Mouse (Mus musculus) thymus, postnatal 10 days (tissue): Measurements from ENCODE around the gene Igsf11.

Source experiments
- DNase-seq, 2 experiments: peaks; one replicate each; pipeline ENCODE4 v3.0.0; 2021; ENCODE audit warnings: low spot score in 2 of 2

The Igsf11 gene

DNA sequence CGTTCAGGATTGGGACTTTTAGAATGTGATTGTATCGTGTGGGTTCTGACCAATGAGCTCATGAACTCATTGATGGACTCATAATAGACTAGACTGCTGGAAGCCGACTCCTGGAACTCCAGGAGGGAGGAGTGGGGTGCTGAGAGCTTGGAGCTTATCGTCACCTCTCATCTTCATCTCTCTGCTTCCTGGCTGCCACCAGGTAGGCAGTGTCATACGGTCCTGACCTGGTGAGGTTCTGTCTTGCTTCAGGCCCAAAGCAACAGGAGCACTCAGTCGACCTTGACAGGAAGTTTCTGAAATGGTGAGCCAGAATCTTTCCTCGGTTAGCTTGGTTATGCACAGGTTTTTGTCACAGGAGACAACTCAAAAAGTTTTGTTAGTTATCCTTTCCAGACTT, at the start of gene Igsf11:
TSS of gene Igsf11 (plus strand) at position 301 of the 400 bp plus-strand sequence.
- no peak for DNase-seq

DNA sequence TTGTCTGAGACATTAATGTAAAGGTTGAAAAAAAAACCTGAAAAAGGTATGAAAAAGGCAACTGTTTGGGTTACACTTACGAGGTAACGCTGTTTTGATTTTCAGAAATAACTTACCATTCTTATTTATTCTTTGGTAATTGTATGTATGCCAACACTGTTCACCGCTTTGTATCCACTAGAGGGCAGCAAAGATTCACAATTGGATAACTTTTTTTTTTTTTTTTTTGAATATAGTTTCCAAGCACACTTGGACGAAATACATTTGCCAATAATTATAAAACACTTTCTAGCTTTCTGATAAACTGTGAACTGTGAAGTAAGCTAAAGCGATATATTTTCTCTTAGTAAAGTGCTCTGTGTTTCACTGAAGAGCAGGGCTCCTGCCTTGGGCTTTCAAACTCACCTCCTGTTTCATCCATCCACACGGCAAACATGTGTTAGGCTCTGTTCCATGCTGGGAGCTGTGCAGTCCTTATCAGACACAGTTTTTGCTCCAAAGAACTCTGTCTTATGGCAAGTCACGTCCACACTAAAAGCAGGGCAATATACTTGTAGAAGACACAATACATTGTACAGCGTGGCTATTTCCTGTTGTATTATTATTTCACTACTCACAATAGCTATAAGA, 34.2 kb upstream of the Igsf11 start:
- peak in 1 of 2 experiments; percentile 23 for DNase-seq

DNA sequence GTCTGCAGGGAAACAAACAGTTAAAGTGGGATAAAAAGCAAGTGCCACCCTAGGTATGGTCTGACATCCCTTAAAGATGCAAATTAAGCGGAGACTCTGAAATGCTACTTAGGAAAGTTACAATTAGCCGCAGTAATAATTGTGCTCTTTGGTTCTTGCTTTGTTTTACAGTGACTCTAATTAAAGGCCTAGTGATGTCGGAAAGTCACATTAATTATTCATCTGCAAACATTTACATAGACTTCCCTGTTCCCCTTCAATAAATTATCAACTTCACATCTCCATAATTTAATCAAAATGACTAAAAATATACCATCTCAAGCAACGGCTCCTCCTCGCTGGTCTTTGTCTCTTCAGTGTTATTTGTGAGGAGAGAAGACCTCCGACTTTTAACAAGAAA, 31.9 kb upstream of the Igsf11 start:
- DNase-seq: no peak

DNA sequence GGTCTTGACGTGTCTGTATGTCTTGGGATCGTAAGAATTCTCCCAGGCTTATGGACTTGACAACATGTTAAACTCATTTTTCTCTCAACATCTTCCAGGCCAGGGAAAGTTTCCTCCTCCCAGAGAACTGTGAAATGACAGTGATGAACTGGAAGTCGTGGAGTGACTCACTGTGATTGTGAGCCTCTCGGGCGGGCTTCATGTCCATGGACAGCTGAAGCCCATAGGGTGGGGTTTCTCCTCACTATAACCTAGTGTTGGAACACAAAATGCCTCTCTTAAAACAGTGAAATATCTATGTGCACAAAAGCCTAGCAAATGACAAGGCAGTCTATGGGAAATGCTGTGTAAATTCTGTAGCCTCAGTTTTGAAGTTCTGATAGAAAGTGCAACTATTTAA, 28.1 kb upstream of the Igsf11 start:
- no peak for DNase-seq

DNA sequence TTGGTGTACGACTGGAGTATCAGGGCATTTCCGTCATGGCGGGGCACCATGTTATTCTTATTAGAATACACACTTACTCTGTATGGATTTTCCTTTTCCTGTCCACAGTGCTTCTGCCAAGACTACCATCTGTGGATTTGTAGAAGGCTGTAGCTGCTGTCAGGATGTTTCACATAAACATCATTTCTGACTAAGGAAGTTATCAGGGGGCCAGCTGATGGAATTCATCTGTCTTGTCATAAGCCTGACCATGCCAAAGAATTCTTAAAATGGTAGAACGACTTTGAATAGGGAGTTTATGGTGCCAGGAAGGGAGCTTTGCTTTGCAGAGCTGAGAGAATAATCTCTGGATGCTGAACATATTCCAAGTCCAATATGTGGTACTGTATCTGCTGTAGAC, 19.2 kb upstream of the Igsf11 start:
- no peak for DNase-seq

DNA sequence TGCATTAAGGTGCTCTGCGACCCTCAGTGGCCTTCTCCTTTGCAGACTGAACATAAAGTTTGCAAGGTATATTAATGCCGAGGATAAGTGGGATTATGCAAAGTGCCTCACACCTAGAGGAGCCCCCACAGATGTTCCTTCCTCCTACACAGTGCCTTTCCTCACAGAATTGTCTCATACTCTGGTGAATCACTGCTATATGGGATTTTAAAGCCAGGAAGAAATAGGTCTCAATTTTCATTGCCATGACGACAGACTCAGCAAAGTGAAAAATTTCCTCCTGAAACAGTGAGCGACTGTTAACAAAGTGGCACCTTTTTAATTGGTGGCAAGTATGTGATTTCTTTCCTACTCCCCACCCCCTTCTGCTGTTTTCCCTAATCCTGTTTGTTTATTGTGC, 18.0 kb upstream of the Igsf11 start:
- no peak for DNase-seq

DNA sequence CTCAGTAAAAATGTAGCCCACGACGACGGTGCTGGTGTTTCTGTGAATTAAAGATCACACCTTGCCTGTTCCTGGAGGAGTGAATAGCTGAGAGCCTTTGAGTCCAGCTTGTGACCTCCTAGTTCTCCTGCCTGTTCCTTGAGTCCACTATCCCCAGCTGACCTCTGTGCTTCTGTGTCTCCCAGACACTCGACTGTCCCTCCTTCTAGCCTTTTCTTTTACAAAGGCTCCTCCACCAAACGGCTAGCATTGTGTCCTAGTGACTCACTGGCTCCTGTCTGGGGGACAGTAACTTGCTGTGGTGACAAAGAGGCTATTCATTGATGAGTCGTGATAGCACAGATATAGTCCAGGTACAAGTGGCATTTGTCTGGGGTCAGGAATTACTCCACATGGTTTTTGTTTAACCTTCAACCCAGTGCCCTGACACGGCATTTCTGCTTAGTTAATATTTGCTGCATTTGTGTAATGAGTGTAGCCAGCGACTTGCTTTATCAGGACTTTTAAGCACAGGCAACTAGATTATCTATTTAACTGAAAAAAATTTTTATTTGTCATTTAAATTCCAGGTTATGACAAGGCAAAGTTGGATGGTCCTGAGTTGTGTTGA, 6.5 kb downstream of the Igsf11 start:
- DNase-seq: no peak

DNA sequence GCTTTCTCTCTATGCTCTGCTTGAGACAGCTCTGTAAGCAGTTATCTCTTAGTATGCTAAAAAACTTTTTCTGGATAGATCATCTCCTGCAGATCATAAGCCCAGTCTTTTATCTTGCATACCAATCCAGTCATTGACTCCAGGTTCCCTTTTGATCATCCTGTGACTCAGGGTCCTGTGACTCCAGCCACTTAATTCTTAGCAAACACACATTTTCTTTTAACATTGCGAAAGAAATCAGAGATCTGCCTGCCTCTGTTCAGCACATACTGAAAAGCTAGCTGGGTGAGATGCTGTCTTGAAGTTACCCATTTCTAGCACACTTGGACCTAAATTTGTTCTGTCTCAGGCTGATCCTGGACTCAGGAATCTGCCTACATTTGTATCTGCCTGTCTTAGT, 7.6 kb downstream of the Igsf11 start:
- no peak for DNase-seq

DNA sequence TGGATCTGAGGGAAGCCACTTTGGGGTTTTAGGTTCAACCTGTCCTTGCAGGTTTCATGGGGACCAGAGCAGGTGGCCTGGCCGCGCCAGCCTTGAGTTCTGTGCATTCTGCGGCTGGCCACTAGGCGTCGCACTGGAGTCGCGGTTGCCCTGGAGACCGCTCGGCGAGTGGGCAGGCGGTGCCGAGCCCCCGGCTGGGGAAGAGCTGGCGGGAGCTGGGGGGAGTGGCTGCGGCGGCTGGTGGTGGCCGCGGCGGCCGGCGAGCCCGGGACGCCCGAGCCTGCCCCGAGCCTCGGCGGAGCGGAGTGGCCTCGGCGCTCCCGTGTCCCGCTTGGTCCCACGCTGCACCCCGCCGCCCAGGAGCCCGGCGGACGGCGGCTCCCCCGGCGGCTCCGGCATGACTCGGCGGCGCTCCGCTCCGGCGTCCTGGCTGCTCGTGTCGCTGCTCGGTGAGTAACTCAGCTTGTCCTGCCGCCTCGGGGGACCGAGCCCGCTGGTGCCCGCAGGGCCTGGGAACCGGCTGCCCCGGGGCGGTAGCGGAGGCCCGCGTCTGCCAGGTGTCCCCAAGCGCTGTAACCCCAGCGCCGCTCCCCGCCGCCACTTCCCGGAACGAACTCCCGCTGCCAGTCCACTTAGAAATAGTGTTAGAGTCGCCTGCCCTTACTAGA, 9.8 kb downstream of the Igsf11 start:
- DNase-seq: peak; percentile 60 to 89

DNA sequence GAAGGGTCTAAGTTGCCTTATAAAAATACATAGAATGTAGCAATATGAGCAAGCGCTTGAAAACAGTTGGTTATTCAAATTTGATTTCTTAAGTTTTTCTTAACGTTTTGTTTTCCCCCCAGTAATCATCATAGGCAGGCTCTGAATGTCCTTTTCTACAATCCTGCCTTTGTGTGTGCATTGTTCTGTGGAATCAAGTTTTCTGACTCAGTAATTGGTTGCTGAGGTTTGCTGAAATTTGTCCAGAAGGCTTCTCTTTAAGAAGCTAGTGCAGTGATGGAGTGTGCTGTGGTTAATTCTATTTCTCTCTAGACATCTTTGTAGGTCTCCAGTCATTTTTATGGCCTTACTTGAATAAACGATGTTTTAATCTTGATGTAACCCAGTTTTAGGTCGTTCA, 10.5 kb downstream of the Igsf11 start:
- no peak for DNase-seq

DNA sequence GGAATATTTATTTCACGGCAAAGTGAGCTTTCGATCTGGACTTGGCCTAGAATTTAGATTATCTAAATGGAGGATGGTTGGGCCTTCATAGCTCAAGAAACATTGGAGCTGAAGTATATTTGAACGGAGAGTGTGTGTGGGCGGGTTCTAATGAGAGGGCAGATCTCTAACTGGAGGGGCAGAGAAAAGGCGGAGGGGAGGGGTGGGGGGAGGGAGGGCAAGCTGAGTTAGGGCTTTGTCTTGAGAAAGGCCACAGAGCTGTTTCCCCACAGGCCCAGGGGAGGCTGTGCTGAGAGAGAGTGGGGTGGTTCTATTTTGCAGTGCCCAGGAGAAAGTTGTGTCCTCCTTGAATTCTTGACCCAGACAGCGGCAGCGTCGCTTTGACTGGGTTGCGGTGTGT, 11.7 kb downstream of the Igsf11 start:
- no peak for DNase-seq

DNA sequence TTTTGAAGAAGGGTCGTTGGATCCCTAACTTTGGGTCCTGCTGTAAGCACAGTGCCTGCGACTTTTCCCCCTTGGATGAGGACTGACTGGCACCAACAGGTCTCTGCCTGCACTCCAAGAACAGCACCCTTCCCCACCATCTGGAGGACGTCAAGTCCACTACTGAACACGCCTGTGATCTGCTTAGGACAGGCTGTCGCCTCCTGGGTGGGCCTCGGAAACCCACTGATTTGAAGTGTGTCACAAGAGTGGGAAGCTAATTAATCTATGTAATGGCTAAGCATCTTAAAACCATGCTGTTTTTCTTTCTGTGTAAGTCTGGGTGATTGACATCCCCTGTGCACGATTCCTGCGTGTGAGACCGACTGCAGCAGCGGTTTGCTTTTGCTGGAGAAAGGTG, 13.4 kb downstream of the Igsf11 start:
- no peak for DNase-seq

DNA sequence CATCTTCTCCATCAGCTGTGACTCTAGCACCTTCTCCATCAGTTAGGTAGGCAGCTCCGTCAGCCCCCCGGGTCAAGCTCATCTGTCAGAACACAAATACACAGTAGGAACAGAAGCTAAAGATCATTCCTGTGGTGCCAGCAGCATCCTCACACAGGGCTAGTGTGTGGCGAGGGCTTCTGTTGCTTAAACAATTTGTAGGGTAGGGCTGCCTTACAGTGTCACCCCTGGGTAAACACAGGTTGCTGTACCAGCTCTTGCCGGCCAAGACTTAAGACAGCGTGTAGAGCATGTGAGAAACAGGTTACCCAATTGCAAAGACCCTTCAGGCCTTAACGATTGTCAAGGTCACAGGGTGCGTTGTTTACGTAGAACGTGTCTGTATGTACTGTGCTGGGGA, 15.8 kb downstream of the Igsf11 start:
- DNase-seq: no peak

DNA sequence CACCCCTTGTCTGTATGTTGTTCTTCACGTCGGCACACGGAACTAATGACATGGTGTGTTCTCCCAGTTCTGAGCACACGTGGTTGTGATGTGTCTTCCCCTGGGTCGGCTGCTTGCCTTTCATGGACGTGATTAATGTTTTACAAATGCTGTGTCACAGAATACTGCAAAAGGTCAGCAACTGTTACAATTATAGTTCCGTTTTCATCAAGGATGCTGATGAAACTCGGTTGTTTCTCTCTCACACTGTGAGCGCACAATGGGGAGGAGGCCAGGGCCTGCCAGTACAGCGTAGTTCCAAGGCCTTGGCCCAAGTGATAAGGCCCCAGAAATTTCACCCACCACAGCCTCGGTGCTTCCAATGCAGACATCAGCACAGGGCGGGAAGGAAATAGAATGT, 17.0 kb downstream of the Igsf11 start:
- no peak for DNase-seq

DNA sequence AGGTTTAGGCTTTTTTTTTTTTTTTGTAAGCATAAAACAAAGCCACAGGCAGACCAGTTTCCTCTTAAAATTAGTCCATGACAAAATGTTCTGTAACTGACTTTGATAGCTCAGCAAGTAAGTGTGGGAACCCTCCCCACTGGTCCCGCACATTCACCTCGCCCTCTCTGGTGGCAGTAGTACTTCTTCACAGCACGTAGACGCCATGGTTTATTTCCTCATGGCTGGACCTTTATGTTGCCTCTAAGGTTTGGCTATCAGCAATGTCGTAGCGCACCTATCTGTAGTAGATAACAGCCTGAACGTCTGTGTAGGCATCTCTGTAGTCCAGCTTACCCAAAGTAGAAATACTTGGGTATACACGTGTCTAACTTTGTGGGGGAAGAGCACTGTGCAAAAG, 17.6 kb downstream of the Igsf11 start:
- DNase-seq: no peak

DNA sequence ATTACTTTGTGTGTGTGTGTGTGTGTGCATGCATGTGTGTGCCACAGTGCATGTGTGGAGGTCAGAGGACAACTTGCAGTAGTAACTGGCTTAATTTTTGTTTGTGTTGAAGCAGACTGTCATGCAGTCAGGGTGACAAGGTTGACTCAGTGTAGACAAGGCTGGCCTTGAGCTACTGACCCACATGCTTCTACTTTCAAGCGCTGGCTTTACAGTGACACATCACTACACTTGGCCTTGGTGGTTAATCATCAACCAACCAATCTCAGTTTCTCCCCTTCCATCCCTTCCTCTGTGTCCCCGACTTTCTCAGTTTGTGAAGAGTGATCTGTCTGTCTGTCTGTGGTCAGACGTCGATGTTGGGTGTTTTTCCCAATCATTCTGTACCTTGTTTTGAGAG, 23.0 kb downstream of the Igsf11 start:
- no peak for DNase-seq

DNA sequence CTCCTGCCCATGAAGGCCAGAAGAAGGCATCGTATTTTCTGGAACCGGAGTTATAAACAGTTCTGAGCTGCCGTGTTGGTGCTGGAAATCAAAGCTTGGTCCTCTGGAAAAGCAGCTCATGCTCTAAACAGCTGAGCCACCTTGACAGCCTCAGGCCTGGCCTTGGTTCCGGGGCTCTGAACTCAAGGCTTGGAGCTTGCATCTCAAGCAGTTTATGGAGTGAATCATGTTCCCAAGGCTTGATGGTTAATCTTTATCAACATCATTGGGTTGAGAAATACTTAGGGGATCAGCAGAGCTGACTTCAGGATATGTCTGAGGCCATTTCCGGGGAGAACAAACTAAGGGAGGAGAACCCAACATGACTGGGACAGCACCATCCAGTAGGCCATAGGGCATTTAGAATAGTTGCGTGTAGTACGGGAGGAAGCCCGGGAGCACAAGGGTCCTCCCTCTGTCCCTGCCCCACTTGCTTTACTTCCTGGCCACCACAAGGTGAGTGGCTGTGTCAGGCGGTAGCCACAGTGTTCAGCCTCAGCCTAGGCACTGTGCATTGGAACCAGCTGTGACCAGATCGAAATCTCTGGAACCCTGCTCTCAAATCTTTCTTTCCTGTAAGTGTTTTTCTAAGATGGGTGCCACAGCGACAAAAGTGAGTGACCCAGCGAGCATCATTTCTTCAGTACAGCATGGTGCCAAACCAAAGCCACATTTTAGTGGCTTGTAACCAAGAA, 23.7 kb downstream of the Igsf11 start:
- no peak for DNase-seq

DNA sequence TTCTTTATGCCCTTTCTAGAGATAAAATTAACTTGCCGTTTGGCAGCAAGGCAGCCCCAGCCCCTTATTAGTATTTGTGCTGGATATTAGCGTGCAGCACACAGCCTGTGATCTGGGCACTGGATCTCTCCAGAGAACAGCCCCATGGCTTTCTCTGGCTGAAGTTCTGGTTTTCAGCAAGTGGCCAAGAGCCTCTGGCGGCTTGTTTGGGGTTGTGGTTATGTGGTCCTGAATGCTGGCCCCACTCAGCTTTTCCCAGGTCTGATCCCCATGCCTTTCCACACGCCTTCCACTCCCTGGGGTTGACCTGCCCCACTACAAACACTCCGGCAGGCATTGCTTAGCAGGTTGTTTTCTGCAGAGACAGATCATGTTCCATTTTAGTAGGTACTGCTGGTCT, 24.4 kb downstream of the Igsf11 start:
- DNase-seq: no peak

DNA sequence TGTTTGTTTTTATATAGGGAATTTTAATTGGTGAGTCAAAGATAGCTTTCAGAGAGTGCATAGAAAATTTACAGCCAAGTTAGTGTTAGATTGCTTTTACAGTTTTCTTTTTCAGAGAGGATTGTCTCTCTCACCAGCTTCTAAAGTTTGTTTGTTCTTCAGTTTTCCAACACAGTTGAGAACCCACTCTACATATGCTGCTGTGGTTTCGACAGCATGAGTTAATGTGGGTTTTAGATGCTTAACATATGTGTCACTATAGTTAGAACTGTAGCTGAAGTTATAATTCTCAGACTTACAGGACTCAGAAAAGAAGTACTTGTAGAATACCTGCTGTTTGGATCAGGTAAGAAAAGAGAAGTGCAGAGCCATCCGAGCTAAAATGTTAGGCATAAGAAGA, 25.6 kb downstream of the Igsf11 start:
- no peak for DNase-seq

DNA sequence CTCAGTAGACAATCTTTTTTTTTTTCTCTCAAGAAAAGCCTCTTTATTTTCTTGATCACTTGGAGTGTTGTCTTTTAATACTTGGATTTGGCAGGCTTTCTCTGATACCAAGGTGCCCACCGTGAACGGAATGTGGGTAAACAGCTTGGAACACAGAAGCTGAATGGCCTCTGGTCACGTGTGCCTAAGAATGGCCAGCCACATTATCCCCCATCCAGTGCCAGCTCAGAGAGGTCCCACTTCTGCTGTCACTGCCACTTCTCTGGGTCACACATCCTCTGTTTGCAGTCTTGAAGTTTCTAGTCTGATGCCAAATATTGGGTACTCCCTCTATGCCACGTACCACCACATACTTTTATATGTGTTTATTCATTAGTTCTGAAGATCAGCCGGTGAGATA, 28.0 kb downstream of the Igsf11 start:
- no peak for DNase-seq

DNA sequence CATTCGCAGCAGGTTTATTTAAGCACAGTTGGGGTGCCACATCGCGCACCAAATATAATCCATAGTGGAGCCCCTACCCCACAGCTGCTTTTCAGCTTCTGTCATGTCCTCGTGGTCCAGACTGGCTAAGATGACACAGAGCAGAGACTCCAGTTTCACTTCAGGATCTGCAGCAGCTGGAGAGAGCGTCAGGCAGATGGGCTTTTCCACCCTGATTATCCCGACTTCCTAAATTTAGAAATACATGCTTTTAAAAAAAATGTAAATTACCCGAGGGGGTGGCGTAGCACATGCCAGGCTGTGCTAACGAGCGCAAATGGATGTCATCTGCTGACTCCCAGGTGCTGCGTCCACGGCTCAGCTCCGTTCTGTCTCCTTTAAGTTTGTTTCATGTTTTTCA, 32.5 kb downstream of the Igsf11 start:
- DNase-seq: no peak

DNA sequence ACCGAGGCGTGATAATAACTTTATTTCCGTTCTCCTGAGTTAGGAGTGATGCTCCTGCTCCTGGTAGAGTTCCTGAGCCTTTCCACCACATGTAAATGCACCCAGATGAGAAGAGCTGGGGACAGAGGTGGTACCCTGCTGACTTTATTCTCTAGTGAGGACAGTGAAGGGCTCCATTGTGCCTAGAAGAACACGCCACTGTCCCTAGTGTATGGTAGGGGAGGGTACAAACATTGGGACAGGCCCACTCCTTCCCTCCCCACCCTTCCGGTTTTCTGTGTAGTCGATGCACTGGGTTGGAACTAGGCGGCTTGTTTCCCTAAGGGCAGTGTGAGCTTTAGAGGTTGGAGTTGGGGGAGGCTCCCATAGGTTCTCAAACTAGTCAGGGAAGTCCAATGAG, 36.3 kb downstream of the Igsf11 start:
- no peak for DNase-seq

DNA sequence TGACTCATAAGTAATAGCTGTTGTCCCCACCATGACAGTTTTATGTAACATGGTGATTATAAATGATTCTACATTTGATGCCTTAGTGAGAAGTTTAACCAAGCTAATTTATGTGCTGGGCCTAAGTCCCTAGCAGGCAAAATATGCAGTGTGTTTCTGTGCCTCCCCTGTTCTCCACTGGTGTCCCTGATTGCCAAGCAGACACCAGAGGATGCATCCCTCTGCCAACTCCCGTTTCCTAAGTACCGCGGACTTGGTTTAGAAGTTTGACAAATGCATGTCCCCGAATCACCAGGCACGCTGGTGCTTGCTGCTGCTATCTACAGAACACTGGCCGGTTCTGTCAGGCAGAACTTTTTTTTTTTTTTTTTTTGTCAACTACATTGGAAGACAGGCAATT, 39.0 kb downstream of the Igsf11 start:
- no peak for DNase-seq
